Comparison of ENCODE assay signal across 9 mouse cellular contexts in genomic region chr11:63392378-63392777, GRCm38 (mm10).
DNase-seq lines count a peak whose midpoint lies in the region; ATAC-seq and TF ChIP-seq lines count a peak whose summit lies in the region.
"Had no signal": no experiment of that assay in that cellular context is flagged by ENCODE, and none has a peak within 500 bp of the region (broad histone marks: within the 10 kb centered on the region; RNA-seq: fewer than 3 reads in every experiment).

No protein-coding gene starts in this region.

- H3K4me3 ChIP-seq in hindbrain, embryonic 11.5 days (ENCODE audit: low read depth, low read length) = no peak overlapping the region
- H3K4me3 ChIP-seq in hindbrain, embryonic 12.5 days = no peak overlapping the region
- no peak overlapping the region for H3K4me3 ChIP-seq in small intestine, adult 2 months (ENCODE audit: low read depth, low read length)
- H3K4me3 ChIP-seq in heart, embryonic 11.5 days (ENCODE audit: low read depth, low read length) = no peak overlapping the region
- H3K4me3 ChIP-seq: embryonic facial prominence, embryonic 13.5 days had no signal

- no peaks in the 10 kb centered on the region for H3K27me3 ChIP-seq in hindbrain, embryonic 11.5 days (ENCODE audit: control insufficient read depth, insufficient read depth, low read length)
- H3K27me3 ChIP-seq in hindbrain, embryonic 12.5 days = no peaks in the 10 kb centered on the region; the same call in 1 of the 2 replicates
- no peaks in the 10 kb centered on the region for H3K27me3 ChIP-seq in small intestine, adult 2 months (ENCODE audit: control insufficient read depth, insufficient read depth, low read length)
- no peaks in the 10 kb centered on the region for H3K27me3 ChIP-seq in heart, embryonic 11.5 days (ENCODE audit: control insufficient read depth, insufficient read depth, low read length)
- H3K27me3 ChIP-seq: embryonic facial prominence, embryonic 13.5 days had no signal

- no peak for TF ChIP-seq POLR2A in small intestine, adult 2 months (IDR thresholded peaks at IDR 0.05; ENCODE audit: low read depth, low read length)

- no peaks in the 10 kb centered on the region for H3K9me3 ChIP-seq in hindbrain, embryonic 11.5 days (ENCODE audit: control insufficient read depth, low read length)
- H3K9me3 ChIP-seq in hindbrain, embryonic 12.5 days (replicated peaks) = no peaks in the 10 kb centered on the region
- no peaks in the 10 kb centered on the region for H3K9me3 ChIP-seq in heart, embryonic 11.5 days (replicated peaks; ENCODE audit: control insufficient read depth, low read length)
- H3K9me3 ChIP-seq: embryonic facial prominence, embryonic 13.5 days had no signal

- no peaks in the 10 kb centered on the region for H3K4me1 ChIP-seq in hindbrain, embryonic 11.5 days (replicated peaks; ENCODE audit: control insufficient read depth, insufficient read depth, low read length)
- peaks cover 6% of the 10 kb centered on the region for H3K4me1 ChIP-seq in hindbrain, embryonic 12.5 days
- no peaks in the 10 kb centered on the region for H3K4me1 ChIP-seq in small intestine, adult 2 months (ENCODE audit: control insufficient read depth, insufficient read depth, insufficient read length, low read length)
- no peaks in the 10 kb centered on the region for H3K4me1 ChIP-seq in heart, embryonic 11.5 days (ENCODE audit: control insufficient read depth, insufficient read depth, low read length)

- ATAC-seq in hindbrain, embryonic 11.5 days (ENCODE audit: low FRiP score) = no peak
- ATAC-seq in hindbrain, embryonic 12.5 days (ENCODE audit: low FRiP score) = no peak
- ATAC-seq in heart, embryonic 11.5 days (replicated peaks; ENCODE audit: insufficient number of reproducible peaks, low FRiP score, low TSS enrichment) = no peak

- peak; percentile 44; the same call in 1 of the 2 replicates for TF ChIP-seq CTCF in small intestine, adult 2 months (IDR thresholded peaks at IDR 0.05; ENCODE audit: extremely low read depth, insufficient read length, insufficient replicate concordance, low read depth, low read length)

- H3K36me3 ChIP-seq in hindbrain, embryonic 11.5 days (ENCODE audit: control insufficient read depth, insufficient read depth, low read length) = no peaks in the 10 kb centered on the region
- H3K36me3 ChIP-seq in hindbrain, embryonic 12.5 days = no peaks in the 10 kb centered on the region
- no peaks in the 10 kb centered on the region for H3K36me3 ChIP-seq in small intestine, adult 2 months (ENCODE audit: control insufficient read depth, insufficient read depth, low read length)
- no peaks in the 10 kb centered on the region for H3K36me3 ChIP-seq in heart, embryonic 11.5 days (ENCODE audit: control insufficient read depth, insufficient read depth, low read length)
- H3K36me3 ChIP-seq: embryonic facial prominence, embryonic 13.5 days had no signal

- H3K27ac ChIP-seq in hindbrain, embryonic 11.5 days (ENCODE audit: low read depth, low read length) = no peak overlapping the region
- no peak overlapping the region for H3K27ac ChIP-seq in hindbrain, embryonic 12.5 days
- H3K27ac ChIP-seq in small intestine, adult 2 months (ENCODE audit: insufficient read depth, low read depth, low read length) = no peak overlapping the region
- no peak overlapping the region for H3K27ac ChIP-seq in heart, embryonic 11.5 days (ENCODE audit: low read depth, low read length)
- H3K27ac ChIP-seq: embryonic facial prominence, embryonic 13.5 days had no signal

- 68% methylated on average over 3 of the region's 3 CpGs for WGBS in hindbrain, embryonic 11.5 days
- 63% methylated on average over 3 of the region's 3 CpGs for WGBS in hindbrain, embryonic 12.5 days
- WGBS in small intestine, adult 2 months = 60% methylated on average over 3 of the region's 3 CpGs
- WGBS in heart, embryonic 11.5 days (ENCODE audit: insufficient replicate concordance) = 68% methylated on average over 3 of the region's 3 CpGs

- no peak overlapping the region for H3K9ac ChIP-seq in hindbrain, embryonic 11.5 days (ENCODE audit: low read depth, low read length)
- H3K9ac ChIP-seq in hindbrain, embryonic 12.5 days = no peak overlapping the region
- no peak overlapping the region for H3K9ac ChIP-seq in heart, embryonic 11.5 days (ENCODE audit: low read depth, low read length)
- H3K9ac ChIP-seq: embryonic facial prominence, embryonic 13.5 days had no signal

- H3K4me2 ChIP-seq in hindbrain, embryonic 11.5 days (replicated peaks; ENCODE audit: low read depth, low read length) = no peak overlapping the region
- no peak overlapping the region for H3K4me2 ChIP-seq in hindbrain, embryonic 12.5 days (replicated peaks)
- H3K4me2 ChIP-seq in heart, embryonic 11.5 days = no peak overlapping the region
- H3K4me2 ChIP-seq: embryonic facial prominence, embryonic 13.5 days had no signal

- peak; percentile 32 for DNase-seq in hindbrain, embryonic 11.5 days (ENCODE audit: low spot score)
- peak; percentile 8 for DNase-seq in urinary bladder, postnatal 14 days (ENCODE audit: low spot score)
- DNase-seq in urinary bladder, adult 2 months (ENCODE audit: low spot score) = no peak
- peak; percentile 63 for DNase-seq in kidney, adult 9 months
- DNase-seq in left cerebral cortex, adult 9 months (ENCODE audit: low spot score in 2 of 2) = no peak

Comparison
In these comparisons a context has a peak if more than half of its experiments do, and no peak if none do; other contexts are left out.
1. DNase-seq: peak in hindbrain, embryonic 11.5 days (single experiment), urinary bladder, postnatal 14 days (single experiment) and kidney, adult 9 months (single experiment); none in urinary bladder, adult 2 months (single experiment) and left cerebral cortex, adult 9 months (0 of 2).